Mouse (Mus musculus): ENCODE results near the gene Medag.

GRCm38 (mm10) chr5:149367544-149368466 lies 43.7 kb upstream of the Medag start:
- TF ChIP-seq GATA1 (IDR thresholded peaks at IDR 0.05; ENCODE audit: low read length) (no peak), TAL1 (IDR thresholded peaks at IDR 0.05; ENCODE audit: low read length) (no peak)

All from erythroblast, embryonic 14.5 days (primary cell).